Mouse (Mus musculus) ovary, postnatal 10 days (tissue): ENCODE data around the gene Tubg1.
"Not testable (repeated sequence)": the region's sequence is repeated elsewhere in the genome, so short reads cannot be mapped to it uniquely, and the experiment has no call there.

Experiments
- DNase-seq: peaks from one replicate; pipeline ENCODE4 v3.0.0; 2022; ENCODE audit warnings: low spot score

Tubg1 gene

DNA sequence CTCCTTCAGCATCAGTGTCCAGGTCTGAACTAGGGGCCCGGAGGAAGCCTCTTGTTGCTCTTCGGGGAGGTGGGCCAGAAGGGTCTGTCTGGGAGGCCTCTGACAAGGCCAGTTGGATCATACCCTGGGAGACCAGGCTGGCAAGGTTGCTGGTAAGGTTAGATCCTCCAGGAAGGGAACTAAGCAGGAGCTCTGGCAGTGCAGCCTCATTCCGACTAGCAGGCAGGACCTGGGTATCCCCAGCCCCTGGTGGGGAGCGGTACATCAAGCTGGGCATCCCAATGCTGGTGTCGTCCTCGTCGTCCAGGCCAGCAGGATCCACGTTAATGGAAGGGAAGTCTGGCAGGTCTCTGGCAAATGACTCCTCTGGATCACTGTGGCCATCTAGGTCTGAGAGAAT lies 21.5 kb upstream of the Tubg1 start:
- DNase-seq, result no peak

- DNase-seq, result no peak
Observed at GRCm38 (mm10) chr11:101103011-101103410, 16.7 kb upstream of the Tubg1 start.

GRCm38 (mm10) chr11:101109351-101109750 lies 10.4 kb upstream of the Tubg1 start:
- DNase-seq, result no peak

DNA sequence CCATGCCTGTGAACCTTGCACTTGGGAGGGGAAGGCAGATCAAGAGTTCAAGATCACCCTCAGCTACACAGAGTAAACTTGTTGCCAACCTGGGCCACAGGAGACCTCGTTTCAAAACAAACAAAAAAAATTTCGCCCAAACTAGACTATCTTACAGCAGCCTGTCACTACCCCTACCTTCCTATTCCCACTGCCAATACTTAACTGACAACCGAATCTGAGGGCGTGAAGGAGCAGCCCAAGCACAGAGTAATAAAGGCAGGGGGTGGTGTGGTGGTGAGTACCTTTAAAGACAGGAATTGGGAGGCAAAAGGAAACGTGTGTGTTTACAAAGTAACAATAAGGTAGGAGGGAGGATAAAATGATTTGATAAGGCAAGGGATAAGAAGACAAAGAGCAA lies 9.0 kb upstream of the Tubg1 start:
- no peak for DNase-seq

GRCm38 (mm10) chr11:101111178-101111577 lies 8.6 kb upstream of the Tubg1 start:
- DNase-seq, result no peak

DNA sequence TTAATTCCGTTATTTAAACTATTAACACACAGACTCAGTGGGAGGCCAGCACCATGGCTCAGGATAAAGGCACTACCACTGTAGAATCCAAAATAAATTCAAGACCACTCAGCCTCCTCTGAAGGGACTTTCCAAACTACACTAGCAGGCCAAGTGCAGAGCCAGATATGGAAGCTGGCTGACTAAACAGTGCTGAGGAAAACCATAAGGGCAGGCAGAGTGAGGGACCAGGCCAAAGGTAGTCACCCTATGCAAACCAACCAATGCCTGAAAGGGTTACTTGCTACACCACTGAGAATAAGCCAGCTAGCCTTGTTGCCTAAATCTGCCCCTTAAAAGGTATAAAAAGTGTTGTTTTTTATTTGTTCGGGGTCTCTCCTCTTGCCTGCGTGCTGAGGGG lies 7.6 kb upstream of the Tubg1 start:
- DNase-seq, result no peak

GRCm38 (mm10) chr11:101115564-101115963 lies 4.2 kb upstream of the Tubg1 start:
- DNase-seq, result no peak

- no peak for DNase-seq
Observed at GRCm38 (mm10) chr11:101118105-101118504, 1.6 kb upstream of the Tubg1 start.

DNA sequence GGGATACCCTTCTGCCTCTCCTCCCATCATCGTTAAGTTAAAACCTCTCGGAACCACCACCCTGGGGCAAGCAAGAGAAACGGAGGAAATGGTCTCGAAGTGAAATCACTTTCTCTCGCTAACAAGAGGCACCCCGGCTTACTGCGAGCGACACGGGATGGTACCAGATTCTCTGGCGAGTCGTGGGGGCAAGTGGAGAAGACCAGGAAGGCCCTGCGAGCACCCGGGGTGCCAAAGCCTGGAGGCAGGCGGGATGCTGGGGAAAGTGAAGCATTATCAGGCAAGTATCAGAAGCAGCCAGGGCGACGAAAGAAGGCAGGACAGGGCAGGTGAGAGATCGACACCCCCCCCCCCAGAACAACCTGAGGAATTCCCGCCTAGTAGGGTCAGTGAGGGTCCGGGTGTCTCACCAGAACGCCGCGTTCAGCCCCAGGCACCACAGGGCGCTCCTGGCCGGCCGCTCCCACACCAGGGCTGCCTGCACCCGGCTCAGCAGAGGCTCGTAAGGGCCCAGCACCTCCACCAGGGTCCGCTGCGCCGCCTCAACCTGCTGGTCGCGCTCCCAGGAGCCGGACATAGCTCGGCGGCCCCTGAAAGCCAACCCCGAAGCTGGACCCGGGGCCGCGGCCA lies 492 bp upstream of the Tubg1 start:
- DNase-seq, result no peak

DNA sequence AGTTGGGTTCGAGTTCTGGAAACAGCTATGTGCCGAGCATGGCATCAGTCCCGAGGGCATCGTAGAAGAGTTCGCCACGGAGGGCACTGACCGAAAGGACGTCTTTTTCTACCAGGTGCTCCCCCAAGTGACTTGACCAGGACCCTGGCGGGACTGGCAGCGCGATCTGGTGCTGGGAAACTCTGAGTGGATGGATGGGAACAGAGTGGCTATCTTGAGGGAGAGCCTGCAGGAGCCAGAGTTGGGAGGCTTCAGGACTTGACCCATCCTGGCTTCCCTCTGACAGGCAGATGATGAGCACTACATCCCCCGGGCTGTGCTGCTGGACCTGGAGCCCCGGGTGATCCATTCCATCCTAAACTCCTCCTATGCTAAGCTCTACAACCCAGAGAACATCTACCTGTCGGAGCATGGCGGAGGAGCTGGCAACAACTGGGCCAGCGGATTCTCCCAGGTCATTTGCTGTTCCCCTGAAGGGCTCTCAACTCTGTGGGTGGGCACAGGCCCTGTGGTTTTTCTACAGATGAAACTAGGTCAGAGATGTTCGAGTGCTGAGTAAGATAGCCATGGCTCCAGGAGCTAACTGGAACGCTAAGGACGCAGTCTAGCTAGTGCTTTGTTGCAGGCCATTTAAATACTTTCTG lies 929 bp downstream of the Tubg1 start:
- no peak for DNase-seq

GRCm38 (mm10) chr11:101124494-101124893 lies 4.8 kb downstream of the Tubg1 start:
- DNase-seq, result not testable (repeated sequence)

DNA sequence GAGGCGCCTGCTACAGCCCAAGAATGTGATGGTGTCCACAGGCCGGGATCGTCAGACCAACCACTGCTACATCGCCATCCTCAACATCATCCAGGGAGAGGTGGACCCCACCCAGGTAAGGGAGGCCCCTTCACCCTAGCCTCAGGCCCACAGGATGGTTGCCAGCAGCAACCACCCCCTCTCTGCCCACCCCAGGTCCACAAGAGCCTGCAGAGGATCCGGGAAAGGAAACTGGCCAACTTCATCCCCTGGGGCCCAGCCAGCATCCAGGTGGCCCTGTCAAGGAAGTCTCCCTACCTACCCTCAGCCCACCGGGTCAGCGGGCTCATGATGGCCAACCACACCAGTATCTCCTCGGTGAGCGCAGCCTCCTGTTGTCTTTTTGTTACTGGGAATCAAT lies 5.3 kb downstream of the Tubg1 start:
- DNase-seq, result not testable (repeated sequence)

DNA sequence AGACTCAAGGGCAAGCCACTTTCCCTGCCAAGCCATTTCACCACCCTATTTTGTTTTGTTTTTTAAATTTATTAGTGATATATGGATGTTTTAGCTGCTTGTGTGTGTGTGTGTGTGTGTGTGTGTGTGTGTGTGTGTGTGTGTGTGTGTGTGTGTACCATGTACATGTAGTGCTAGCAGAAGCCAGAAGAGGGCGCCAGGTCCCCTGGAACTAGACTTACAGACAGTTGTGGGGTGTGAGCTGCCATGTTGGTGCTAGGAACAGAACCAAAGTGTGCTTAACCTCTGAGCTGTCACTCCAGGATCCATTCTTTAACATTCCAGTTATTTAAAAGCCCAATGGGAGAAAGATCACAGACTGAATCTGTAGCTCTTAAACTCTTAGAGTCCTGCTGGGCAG lies 7.3 kb downstream of the Tubg1 start:
- no peak for DNase-seq

GRCm38 (mm10) chr11:101128996-101129577 lies 9.3 kb downstream of the Tubg1 start:
- no peak for DNase-seq

DNA sequence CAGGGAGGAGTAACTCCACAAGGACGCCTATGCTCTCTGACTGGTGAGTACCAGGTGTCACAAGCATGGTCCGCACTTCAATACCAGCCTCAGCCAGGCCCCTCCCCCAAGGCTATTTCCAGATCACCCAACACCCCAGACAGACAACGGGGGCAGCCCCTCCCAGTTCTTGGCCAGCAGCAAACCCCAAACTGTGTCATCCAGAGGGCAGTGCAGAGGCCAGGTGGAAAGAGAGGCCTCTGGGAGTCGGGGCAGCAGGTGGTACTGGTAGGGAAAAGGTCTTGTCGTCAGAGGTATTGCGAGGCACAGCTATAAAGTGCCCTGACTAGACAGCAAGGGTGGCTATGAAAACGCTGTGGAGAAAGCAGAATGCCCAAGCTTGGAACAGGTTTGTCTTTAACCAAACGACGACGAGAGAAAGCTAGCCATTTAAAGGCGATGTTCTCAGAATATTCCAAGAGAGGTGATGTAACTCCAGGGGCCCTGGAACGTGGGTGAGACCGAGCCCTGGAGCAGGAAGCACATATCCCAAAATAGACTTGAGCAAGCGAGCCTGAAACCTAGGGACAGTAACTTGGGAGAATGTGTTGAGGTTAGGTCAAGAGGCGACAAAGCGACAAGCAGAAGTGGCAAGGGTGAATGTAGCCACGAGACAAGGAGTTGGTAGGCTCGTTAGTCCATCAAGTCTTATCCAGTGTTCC lies 10.5 kb downstream of the Tubg1 start:
- no peak for DNase-seq

DNA sequence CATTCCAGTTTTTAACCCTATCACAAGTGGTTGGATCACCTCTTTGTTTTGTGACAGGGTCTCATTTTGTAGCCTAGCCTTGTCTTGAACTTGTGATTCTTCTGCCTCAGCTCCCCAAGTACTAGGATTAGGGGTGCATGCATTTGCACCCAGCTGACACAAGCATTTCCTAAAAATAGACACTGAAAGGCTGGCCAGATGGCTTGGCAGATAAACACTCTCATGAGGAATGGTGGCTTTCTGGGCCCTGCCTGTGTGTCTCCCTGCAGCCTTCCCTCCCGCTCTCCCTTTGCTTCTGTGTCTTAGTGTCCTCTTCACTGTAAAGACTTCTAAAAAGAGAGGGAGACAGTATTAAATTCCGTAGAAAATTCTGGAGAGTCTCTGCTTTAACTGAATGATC lies 11.4 kb downstream of the Tubg1 start:
- DNase-seq, result no peak

DNA sequence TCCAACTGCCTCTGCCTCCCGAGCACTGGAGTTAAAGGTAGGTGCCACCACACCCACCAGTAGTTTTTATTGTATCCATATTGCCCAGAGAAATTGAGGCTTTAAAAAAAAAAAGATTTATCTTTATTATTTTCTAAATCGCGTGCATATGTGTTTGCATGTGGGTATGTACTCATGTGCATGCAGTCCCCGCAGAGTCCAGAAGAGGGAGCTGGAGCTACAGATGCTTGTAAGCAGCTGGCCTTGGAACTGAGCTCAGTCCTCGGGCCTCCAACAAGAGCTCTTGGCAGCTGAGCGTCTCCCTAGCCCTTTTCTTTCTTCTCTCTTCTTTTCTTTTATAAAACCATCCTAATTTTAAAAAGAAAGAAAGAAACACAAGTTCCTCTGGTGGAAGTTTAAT lies 12.0 kb downstream of the Tubg1 start:
- DNase-seq, result no peak

- DNase-seq, result no peak
Observed at GRCm38 (mm10) chr11:101133037-101133436, 13.3 kb downstream of the Tubg1 start.

GRCm38 (mm10) chr11:101134217-101134865 lies 14.6 kb downstream of the Tubg1 start:
- no peak for DNase-seq

DNA sequence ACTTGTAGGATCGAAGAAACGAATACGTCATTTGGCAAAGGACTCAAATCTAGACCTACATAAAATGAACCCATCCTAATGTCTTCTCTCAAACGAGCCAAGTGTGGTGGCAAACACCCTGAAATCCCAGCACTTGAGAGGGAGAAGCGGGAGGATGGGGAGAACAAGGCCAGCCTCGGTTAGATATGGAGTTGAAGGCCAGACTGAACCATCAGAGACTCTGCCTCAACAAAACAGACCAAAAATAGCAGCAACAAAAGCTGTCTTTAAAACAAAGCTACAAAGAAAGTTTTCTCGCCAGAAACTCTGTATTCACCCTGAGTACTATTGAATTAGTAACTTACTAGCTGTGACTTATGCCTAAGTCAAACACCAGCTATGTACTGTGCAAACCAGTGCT lies 17.3 kb downstream of the Tubg1 start:
- DNase-seq, result no peak

- DNase-seq, result no peak
Observed at GRCm38 (mm10) chr11:101138536-101139181, 18.9 kb downstream of the Tubg1 start.

DNA sequence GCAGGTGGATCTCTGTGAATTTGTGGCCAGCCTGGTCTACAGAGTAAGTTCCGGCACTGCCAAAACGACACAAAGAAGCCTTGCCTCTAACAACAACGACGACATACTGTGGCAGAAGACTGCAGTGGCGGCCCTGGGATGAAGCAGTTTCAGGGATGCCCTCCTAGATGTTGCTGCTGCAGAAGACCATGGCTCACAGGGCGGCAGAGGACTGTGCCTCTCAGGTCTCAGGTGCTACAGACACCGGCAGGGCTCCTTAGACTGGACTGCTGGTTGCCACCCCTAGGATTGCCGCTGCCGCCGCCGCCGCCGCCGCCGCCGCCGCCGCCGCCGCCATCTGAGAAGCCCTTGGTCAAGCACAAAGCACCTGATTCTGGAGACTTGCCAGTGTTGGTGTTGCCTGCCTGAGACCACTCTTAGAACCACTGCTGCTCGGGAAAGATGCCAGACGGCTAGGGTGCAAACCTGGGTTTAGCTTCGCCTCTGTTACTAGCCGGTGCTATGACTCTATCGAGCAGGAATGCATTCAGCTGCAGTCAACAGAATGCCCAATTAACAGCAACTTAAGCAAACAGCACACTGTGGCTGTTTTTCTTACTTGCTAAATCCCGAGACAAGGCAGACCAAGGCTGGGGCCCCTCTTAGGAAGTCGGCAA lies 20.6 kb downstream of the Tubg1 start:
- DNase-seq, result no peak
